Mouse (Mus musculus): ENCODE results near the gene Rbm18. TPM values are rescaled to one million over a fixed set of nuclear protein-coding genes. Genes with fewer than 3 reads are reported as not detected.
"Not testable (repeated sequence)": the region's sequence is repeated elsewhere in the genome, so short reads cannot be mapped to it uniquely, and the experiment has no call there.

The Rbm18 gene
- 3.4 and 4.3 TPM in 2 replicates for polyA plus RNA-seq (2012; rRNA removed)

- Histone ChIP-seq H3K27me3 (ENCODE audit: control insufficient read depth, insufficient read depth, low read length) (no peaks in the 10 kb centered on the region), H3K4me3 (ENCODE audit: low read depth, low read length) (peak within 1 kb of the TSS; percentile 91), H3K4me1 (ENCODE audit: control insufficient read depth, insufficient read depth, insufficient read length, low read length) (no peaks in the 10 kb centered on the region; the same call in 1 of the 2 replicates), H3K27ac (ENCODE audit: insufficient read depth, low read depth, low read length) (peak within 1 kb of the TSS; percentile 84), H3K36me3 (ENCODE audit: control insufficient read depth, insufficient read depth, low read length) (peaks cover 14% of the 10 kb centered on the region)
- WGBS, result under 1% methylated on average over 50 of the region's 50 CpGs
- TF ChIP-seq POLR2A (IDR thresholded peaks at IDR 0.05; ENCODE audit: low read depth, low read length), result no peak
- TF ChIP-seq CTCF (IDR thresholded peaks at IDR 0.05; ENCODE audit: extremely low read depth, insufficient read length, insufficient replicate concordance, low read depth, low read length), result no peak
Measured at GRCm38 (mm10) chr2:36136300-36136941, at the start of gene Rbm18, which contains the start of gene Mrrf. Rbm18 (minus strand) TSS chr2:36136773. Mrrf (plus strand) TSS chr2:36136389.

GRCm38 (mm10) chr2:36184876-36185275, 48.3 kb upstream of the Rbm18 start:
- peaks cover 4% of the 10 kb centered on the region; the same call in 1 of the 2 replicates for H3K36me3 ChIP-seq (ENCODE audit: control insufficient read depth, insufficient read depth, low read length)
- H3K27me3 ChIP-seq (ENCODE audit: control insufficient read depth, insufficient read depth, low read length), result no peaks in the 10 kb centered on the region
- H3K4me3 ChIP-seq (ENCODE audit: low read depth, low read length), result no peak overlapping the region
- 77% methylated on average over 6 of the region's 6 CpGs for WGBS
- no peak overlapping the region for H3K27ac ChIP-seq (ENCODE audit: insufficient read depth, low read depth, low read length)
- H3K4me1 ChIP-seq (ENCODE audit: control insufficient read depth, insufficient read depth, insufficient read length, low read length), result no peaks in the 10 kb centered on the region
- TF ChIP-seq CTCF (IDR thresholded peaks at IDR 0.05; ENCODE audit: extremely low read depth, insufficient read length, insufficient replicate concordance, low read depth, low read length) (no peak), POLR2A (IDR thresholded peaks at IDR 0.05; ENCODE audit: low read depth, low read length) (no peak)

- no peak for TF ChIP-seq POLR2A (IDR thresholded peaks at IDR 0.05; ENCODE audit: low read depth, low read length)
- no peak for TF ChIP-seq CTCF (IDR thresholded peaks at IDR 0.05; ENCODE audit: extremely low read depth, insufficient read length, insufficient replicate concordance, low read depth, low read length)
- WGBS, result 88% methylated on average over 2 of the region's 2 CpGs
- Histone ChIP-seq H3K4me3 (ENCODE audit: low read depth, low read length) (no peak overlapping the region), H3K4me1 (ENCODE audit: control insufficient read depth, insufficient read depth, insufficient read length, low read length) (no peaks in the 10 kb centered on the region), H3K36me3 (ENCODE audit: control insufficient read depth, insufficient read depth, low read length) (peaks cover 3% of the 10 kb centered on the region; the same call in 1 of the 2 replicates), H3K27me3 (ENCODE audit: control insufficient read depth, insufficient read depth, low read length) (no peaks in the 10 kb centered on the region), H3K27ac (ENCODE audit: insufficient read depth, low read depth, low read length) (no peak overlapping the region)
Measured at GRCm38 (mm10) chr2:36184192-36184591, 47.6 kb upstream of the Rbm18 start.

- H3K4me3 ChIP-seq (ENCODE audit: low read depth, low read length), result no peak overlapping the region
- no peaks in the 10 kb centered on the region for H3K4me1 ChIP-seq (ENCODE audit: control insufficient read depth, insufficient read depth, insufficient read length, low read length)
- no peaks in the 10 kb centered on the region for H3K27me3 ChIP-seq (ENCODE audit: control insufficient read depth, insufficient read depth, low read length)
- WGBS, result 86% methylated on average over 2 of the region's 2 CpGs
- H3K36me3 ChIP-seq (ENCODE audit: control insufficient read depth, insufficient read depth, low read length), result peaks cover 2% of the 10 kb centered on the region; the same call in 1 of the 2 replicates
- TF ChIP-seq CTCF (IDR thresholded peaks at IDR 0.05; ENCODE audit: extremely low read depth, insufficient read length, insufficient replicate concordance, low read depth, low read length) (no peak), POLR2A (IDR thresholded peaks at IDR 0.05; ENCODE audit: low read depth, low read length) (no peak)
- no peak overlapping the region for H3K27ac ChIP-seq (ENCODE audit: insufficient read depth, low read depth, low read length)
Measured at GRCm38 (mm10) chr2:36183278-36183677, 46.7 kb upstream of the Rbm18 start.

GRCm38 (mm10) chr2:36181587-36182368, 45.2 kb upstream of the Rbm18 start:
- not testable (repeated sequence) for H3K27me3 ChIP-seq (ENCODE audit: control insufficient read depth, insufficient read depth, low read length); H3K27ac ChIP-seq (ENCODE audit: insufficient read depth, low read depth, low read length); H3K4me1 ChIP-seq (ENCODE audit: control insufficient read depth, insufficient read depth, insufficient read length, low read length); H3K36me3 ChIP-seq (ENCODE audit: control insufficient read depth, insufficient read depth, low read length); H3K4me3 ChIP-seq (ENCODE audit: low read depth, low read length)
- WGBS, result 75% methylated on average over 4 of the region's 4 CpGs

GRCm38 (mm10) chr2:36179487-36179886, 42.9 kb upstream of the Rbm18 start:
- Histone ChIP-seq H3K27me3 (ENCODE audit: control insufficient read depth, insufficient read depth, low read length) (no peaks in the 10 kb centered on the region), H3K36me3 (ENCODE audit: control insufficient read depth, insufficient read depth, low read length) (peaks cover 8% of the 10 kb centered on the region), H3K27ac (ENCODE audit: insufficient read depth, low read depth, low read length) (no peak overlapping the region), H3K4me1 (ENCODE audit: control insufficient read depth, insufficient read depth, insufficient read length, low read length) (no peaks in the 10 kb centered on the region), H3K4me3 (ENCODE audit: low read depth, low read length) (no peak overlapping the region)
- 69% methylated on average over 3 of the region's 3 CpGs for WGBS
- TF ChIP-seq POLR2A (IDR thresholded peaks at IDR 0.05; ENCODE audit: low read depth, low read length), result no peak
- TF ChIP-seq CTCF (IDR thresholded peaks at IDR 0.05; ENCODE audit: extremely low read depth, insufficient read length, insufficient replicate concordance, low read depth, low read length), result no peak

- TF ChIP-seq POLR2A (IDR thresholded peaks at IDR 0.05; ENCODE audit: low read depth, low read length) (no peak), CTCF (IDR thresholded peaks at IDR 0.05; ENCODE audit: extremely low read depth, insufficient read length, insufficient replicate concordance, low read depth, low read length) (no peak)
- no peak overlapping the region for H3K4me3 ChIP-seq (ENCODE audit: low read depth, low read length)
- H3K36me3 ChIP-seq (ENCODE audit: control insufficient read depth, insufficient read depth, low read length), result peaks cover 7% of the 10 kb centered on the region
- H3K4me1 ChIP-seq (ENCODE audit: control insufficient read depth, insufficient read depth, insufficient read length, low read length), result no peaks in the 10 kb centered on the region
- WGBS, result 83% methylated on average over 3 of the region's 3 CpGs
- no peak overlapping the region for H3K27ac ChIP-seq (ENCODE audit: insufficient read depth, low read depth, low read length)
- no peaks in the 10 kb centered on the region for H3K27me3 ChIP-seq (ENCODE audit: control insufficient read depth, insufficient read depth, low read length)
Measured at GRCm38 (mm10) chr2:36172574-36172973, 36.0 kb upstream of the Rbm18 start.
